In genomic region chrX:39378830-39379229, GRCm38 (mm10) we compare ENCODE assay signal across 32 mouse cellular contexts. TPM values are rescaled to one million over a fixed set of nuclear protein-coding genes. Genes with fewer than 3 reads are reported as not detected.
DNase-seq lines count a peak whose midpoint lies in the region; ATAC-seq and TF ChIP-seq lines count a peak whose summit lies in the region.
"Had no signal": no experiment of that assay in that cellular context is flagged by ENCODE, and none has a peak within 500 bp of the region (broad histone marks: within the 10 kb centered on the region; RNA-seq: fewer than 3 reads in every experiment).

No protein-coding gene starts in this region.

- H3K4me1 ChIP-seq in liver, embryonic 12.5 days, result no peaks in the 10 kb centered on the region
- H3K4me1 ChIP-seq: forebrain, embryonic 10.5 days; heart, embryonic 12.5 days; heart, embryonic 15.5 days; hindbrain, embryonic 10.5 days; hindbrain, embryonic 13.5 days had no signal

- DNase-seq in layer of hippocampus, adult 11-12 months (ENCODE audit: low spot score), result peak; percentile 2
- DNase-seq in layer of hippocampus, postnatal 25 days (ENCODE audit: extremely low spot score in 1 of 2, low spot score in 1 of 2), result no peak
- DNase-seq in left cerebral cortex, adult 2 months (ENCODE audit: extremely low spot score in 1 of 2, low spot score in 2 of 2), result no peak
- no peak for DNase-seq in left cerebral cortex, postnatal 4 days
- DNase-seq in brain, adult 2 months (ENCODE audit: low read depth, low spot score), result peak; percentile 34
- peak; percentile 1 to 20 for DNase-seq in left cerebral cortex, adult 9 months (ENCODE audit: low spot score in 2 of 2)
- DNase-seq in adrenal gland, adult 8-10 months, result no peak
- DNase-seq: adrenal gland, adult 2 months; adrenal gland, postnatal 25 days; cerebellum, adult 18-20 months; cerebellum, adult 9-10 months; cerebellum, postnatal 14 days; forebrain, postnatal 0 days; gastrocnemius, postnatal 25 days; heart, adult 18-20 months; heart, postnatal 10 days; heart, postnatal 36 days had no signal

- no peak overlapping the region for H3K4me2 ChIP-seq in liver, embryonic 12.5 days
- H3K4me2 ChIP-seq: heart, embryonic 12.5 days; heart, embryonic 15.5 days; hindbrain, embryonic 13.5 days had no signal

- H3K27ac ChIP-seq in left cerebral cortex, adult 2 months, result peak overlapping the region; percentile 10; the same call in 1 of the 2 replicates
- no peak overlapping the region for H3K27ac ChIP-seq in liver, embryonic 12.5 days
- H3K27ac ChIP-seq: forebrain, embryonic 10.5 days; heart, embryonic 15.5 days; hindbrain, embryonic 10.5 days; hindbrain, embryonic 13.5 days had no signal

- intact Hi-C loops in left cerebral cortex, adult 2 months (cut with DNase I), result loop anchor here (10.0 kb wide), 1 partner anchor 124 kb away; no protein-coding TSS in a partner anchor
- intact Hi-C loops in left cerebral cortex, postnatal 4 days (cut with DNase I), result loop anchor here (10.0 kb wide), 1 partner anchor 456 kb away; no protein-coding TSS in a partner anchor

- H3K27me3 ChIP-seq in liver, embryonic 12.5 days (replicated peaks), result no peaks in the 10 kb centered on the region
- H3K27me3 ChIP-seq: heart, embryonic 12.5 days; heart, embryonic 15.5 days; hindbrain, embryonic 13.5 days had no signal

- WGBS in liver, embryonic 12.5 days (ENCODE audit: insufficient replicate concordance), result 47% methylated on average over 2 of the region's 2 CpGs

- no peak for ATAC-seq in liver, embryonic 12.5 days
- ATAC-seq: CD4-positive, CD25-positive, alpha-beta regulatory T cell, adult 4 months; forebrain, embryonic 14.5 days; forebrain, postnatal 0 days; hindbrain, embryonic 16.5 days had no signal

- H3K9ac ChIP-seq in liver, embryonic 12.5 days, result no peak overlapping the region
- H3K9ac ChIP-seq: forebrain, postnatal 0 days; heart, embryonic 12.5 days; heart, embryonic 15.5 days; hindbrain, embryonic 13.5 days had no signal

- no peak overlapping the region for H3K4me3 ChIP-seq in left cerebral cortex, adult 2 months
- no peak overlapping the region for H3K4me3 ChIP-seq in liver, embryonic 12.5 days
- H3K4me3 ChIP-seq: forebrain, embryonic 10.5 days; heart, embryonic 12.5 days; heart, embryonic 15.5 days; hindbrain, embryonic 10.5 days; hindbrain, embryonic 13.5 days had no signal

- H3K9me3 ChIP-seq in liver, embryonic 12.5 days (replicated peaks), result no peaks in the 10 kb centered on the region
- H3K9me3 ChIP-seq: forebrain, embryonic 10.5 days; heart, embryonic 12.5 days; heart, embryonic 15.5 days; hindbrain, embryonic 10.5 days; hindbrain, embryonic 13.5 days had no signal

- H3K36me3 ChIP-seq in liver, embryonic 12.5 days, result no peaks in the 10 kb centered on the region
- H3K36me3 ChIP-seq: forebrain, embryonic 10.5 days; heart, embryonic 12.5 days; heart, embryonic 15.5 days; hindbrain, embryonic 10.5 days; hindbrain, embryonic 13.5 days had no signal

- no peak for TF ChIP-seq CTCF in left cerebral cortex, adult 2 months (IDR thresholded peaks at IDR 0.05)

RNA-seq across cellular contexts. Expression of gene Cypt15, which starts 32.8 kb away (rescaled TPM):
- total RNA-seq in layer of hippocampus, postnatal 25 days (2021), result not detected
- total RNA-seq in left cerebral cortex, adult 2 months (2021), result not detected
- not detected for total RNA-seq in left cerebral cortex, postnatal 4 days (2021)
- polyA plus RNA-seq in liver, embryonic 12.5 days (2016; fragmentation: Nextera tagmentation; extraction: Ambion mirVana), result not detected in 2 replicates
- not detected for total RNA-seq in adrenal gland, adult 8-10 months (2022)
- total RNA-seq: adrenal gland, adult 2 months; adrenal gland, postnatal 25 days; forebrain, postnatal 0 days; gastrocnemius, adult 8-10 months; gastrocnemius, postnatal 25 days; heart, adult 18-20 months; heart, postnatal 10 days; heart, postnatal 36 days; MEL had no signal
- polyA plus RNA-seq: adrenal gland, adult 2 months; C2C12; CD4-positive, CD25-positive, alpha-beta regulatory T cell, adult 4 months; embryonic facial prominence, embryonic 11.5 days; embryonic facial prominence, embryonic 14.5 days; forebrain, embryonic 10.5 days; forebrain, embryonic 14.5 days; forebrain, postnatal 0 days; gonadal fat pad, adult 2 months; heart, embryonic 12.5 days; heart, embryonic 15.5 days; hindbrain, embryonic 10.5 days; hindbrain, embryonic 13.5 days; hindbrain, embryonic 16.5 days had no signal

Comparison
In these comparisons a context has a peak if more than half of its experiments do, and no peak if none do; other contexts are left out.
1. DNase-seq: peak in layer of hippocampus, adult 11-12 months (single experiment), brain, adult 2 months (single experiment) and left cerebral cortex, adult 9 months (2 of 2); none in layer of hippocampus, postnatal 25 days (0 of 2), left cerebral cortex, adult 2 months (0 of 2), left cerebral cortex, postnatal 4 days (single experiment) and adrenal gland, adult 8-10 months (single experiment).